Mouse (Mus musculus): Measurements from ENCODE around the gene Dap. TPM values are rescaled to one million over a fixed set of nuclear protein-coding genes. Genes with fewer than 3 reads are reported as not detected.

Dap gene
- polyA plus RNA-seq, 1 experiment from 2014 or later = 279 TPM

DNA sequence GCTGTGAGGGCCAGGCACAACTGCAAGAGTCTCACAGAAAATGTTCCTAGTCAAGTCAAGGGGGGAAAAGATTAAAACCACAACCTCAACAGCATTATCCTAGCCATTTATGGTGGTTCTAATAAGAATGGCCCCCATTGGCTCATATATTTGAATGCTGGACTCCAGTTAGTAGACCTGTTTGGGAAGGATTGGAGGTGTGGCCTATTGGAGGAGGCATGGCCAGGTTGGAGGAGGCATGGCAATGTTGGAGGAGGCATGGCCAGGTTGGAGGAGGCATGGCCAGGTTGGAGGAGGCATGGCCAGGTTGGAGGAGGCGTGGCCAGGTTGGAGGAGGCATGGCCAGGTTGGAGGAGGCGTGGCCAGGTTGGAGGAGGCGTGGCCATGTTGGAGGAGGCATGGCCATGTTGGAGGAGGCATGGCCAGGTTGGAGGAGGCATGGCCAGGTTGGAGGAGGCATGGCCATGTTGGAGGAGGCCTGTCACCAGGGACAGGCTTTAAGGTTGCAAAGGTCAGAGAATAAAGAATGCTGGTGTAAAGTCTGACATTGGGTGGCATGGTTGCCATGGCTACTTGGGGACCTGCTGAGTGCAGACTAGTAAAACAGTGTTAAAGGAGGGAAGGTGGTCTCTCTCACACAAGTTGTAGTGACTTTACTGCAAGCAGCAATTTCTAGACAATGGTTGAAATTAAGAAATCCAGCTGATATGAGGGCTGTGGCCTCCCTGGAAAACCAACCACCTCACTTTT is 93.1 kb downstream of the Dap start:
- Histone ChIP-seq H3K79me2 (ENCODE audit: inconsistent target) (no peaks in the 10 kb centered on the region), H3K4me3 (ENCODE audit: inconsistent target) (no peak overlapping the region), H3K27ac (no peak overlapping the region), H3K36me3 (ENCODE audit: inconsistent target) (no peaks in the 10 kb centered on the region)
- 93% methylated on average over 3 of the region's 3 CpGs for WGBS (ENCODE audit: missing documents)

DNA sequence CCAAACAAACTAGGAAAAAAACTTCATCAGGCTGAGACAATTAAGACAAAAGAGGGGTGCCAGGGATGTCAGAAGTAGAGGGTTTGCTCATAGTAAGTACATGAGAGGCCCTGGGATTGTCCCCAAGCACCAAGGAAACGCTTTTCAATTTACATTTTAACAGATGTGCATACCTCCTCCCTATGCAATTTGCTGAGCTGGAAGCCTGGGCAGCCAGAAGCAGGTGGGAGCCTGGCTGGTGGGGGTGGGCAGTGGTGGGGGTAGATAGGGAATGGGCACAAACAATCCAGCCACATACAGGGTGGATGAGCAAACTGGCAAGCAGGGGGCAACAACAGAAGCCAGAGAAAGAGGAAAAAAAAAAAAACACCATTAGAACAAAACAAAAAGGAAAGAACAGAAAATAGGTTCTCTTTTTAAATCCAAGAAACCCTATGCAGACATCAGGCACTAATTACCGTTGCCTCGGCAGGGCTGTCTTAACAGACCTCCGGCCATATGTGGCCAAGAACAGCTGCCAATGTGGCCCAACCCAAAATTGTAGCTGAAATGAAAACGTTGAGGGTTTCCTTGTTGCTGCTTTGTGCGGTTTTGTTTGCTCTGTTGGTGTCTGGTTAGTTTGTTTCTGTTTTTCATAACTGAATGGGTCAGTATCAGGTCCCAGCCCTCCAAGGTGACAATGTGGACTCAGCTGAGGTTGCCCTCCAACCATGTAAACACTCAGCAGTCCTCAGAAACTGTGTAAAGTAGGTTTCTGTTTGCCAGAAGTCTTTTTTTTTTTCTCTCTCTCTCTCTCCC is 94.2 kb downstream of the Dap start:
- Histone ChIP-seq H3K79me2 (ENCODE audit: inconsistent target) (no peaks in the 10 kb centered on the region), H3K4me3 (ENCODE audit: inconsistent target) (no peak overlapping the region), H3K36me3 (ENCODE audit: inconsistent target) (peaks cover 2% of the 10 kb centered on the region; the same call in 1 of the 2 replicates), H3K27ac (no peak overlapping the region)
- WGBS (ENCODE audit: missing documents) = 50% methylated on average over 6 of the region's 6 CpGs

DNA sequence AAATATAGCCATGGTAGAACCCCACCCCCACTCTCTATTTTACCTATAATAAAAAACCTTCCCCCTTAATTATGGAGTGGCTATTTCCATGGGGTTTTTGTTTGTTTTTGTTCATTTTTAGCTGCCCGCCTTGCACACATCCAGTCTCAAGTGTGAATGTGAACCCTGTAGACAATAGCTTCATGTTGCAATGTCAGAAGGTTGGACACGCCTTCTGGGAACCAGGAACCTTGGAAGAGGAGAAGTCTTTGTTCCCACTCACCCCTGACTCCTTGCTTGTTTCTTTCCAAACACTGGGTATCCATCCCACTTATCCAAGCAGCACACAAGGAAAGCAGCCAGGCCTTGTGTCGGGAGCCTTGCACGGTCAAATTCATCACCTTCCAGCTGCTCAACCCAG is 94.9 kb downstream of the Dap start:
- Histone ChIP-seq H3K79me2 (ENCODE audit: inconsistent target) (no peaks in the 10 kb centered on the region), H3K36me3 (ENCODE audit: inconsistent target) (peaks cover 7% of the 10 kb centered on the region; the same call in 1 of the 2 replicates), H3K27ac (no peak overlapping the region), H3K4me3 (ENCODE audit: inconsistent target) (no peak overlapping the region)
- WGBS (ENCODE audit: missing documents) = 94% methylated on average over 4 of the region's 4 CpGs

DNA sequence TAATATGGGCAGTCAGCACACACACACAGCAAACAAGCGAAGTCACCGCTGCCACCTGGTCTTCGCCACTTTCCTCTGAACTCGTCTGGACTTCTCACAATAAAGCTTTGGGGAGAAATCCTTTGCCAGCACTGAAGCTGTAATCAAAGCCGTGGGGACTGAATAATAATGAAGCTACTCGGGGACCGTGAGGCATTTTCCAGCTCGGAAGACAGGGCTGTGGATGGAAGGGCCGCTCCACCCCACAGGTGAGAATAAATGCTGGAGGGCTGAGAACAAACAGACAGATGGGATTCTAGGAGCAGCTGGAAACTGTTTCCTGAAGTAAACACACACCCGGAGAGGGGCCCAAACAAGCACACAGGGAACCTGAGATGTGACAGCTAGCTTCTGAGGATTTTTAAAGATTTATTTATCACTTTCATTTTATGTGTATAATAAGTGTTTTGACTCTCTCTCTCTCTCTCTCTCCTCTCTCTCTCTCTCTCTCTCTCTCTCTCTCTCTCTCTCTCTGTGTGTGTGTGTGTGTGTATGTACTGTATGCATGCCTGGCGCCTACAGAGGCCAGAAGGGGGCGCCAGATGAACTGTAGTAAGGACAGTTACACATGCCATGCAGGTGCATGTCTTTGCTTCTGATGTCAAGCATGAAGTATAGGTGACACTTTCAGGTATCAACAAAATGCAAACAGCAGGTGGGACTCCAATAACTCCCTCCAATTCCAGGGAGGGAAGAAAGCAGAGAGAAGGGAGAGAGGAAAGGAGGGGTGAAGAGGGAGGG is 96.7 kb downstream of the Dap start:
- Histone ChIP-seq H3K4me3 (ENCODE audit: inconsistent target) (no peak overlapping the region), H3K36me3 (ENCODE audit: inconsistent target) (peaks cover 12% of the 10 kb centered on the region; the same call in 1 of the 2 replicates), H3K27ac (no peak overlapping the region), H3K79me2 (ENCODE audit: inconsistent target) (no peaks in the 10 kb centered on the region)
- 95% methylated on average over 12 of the region's 12 CpGs for WGBS (ENCODE audit: missing documents)

DNA sequence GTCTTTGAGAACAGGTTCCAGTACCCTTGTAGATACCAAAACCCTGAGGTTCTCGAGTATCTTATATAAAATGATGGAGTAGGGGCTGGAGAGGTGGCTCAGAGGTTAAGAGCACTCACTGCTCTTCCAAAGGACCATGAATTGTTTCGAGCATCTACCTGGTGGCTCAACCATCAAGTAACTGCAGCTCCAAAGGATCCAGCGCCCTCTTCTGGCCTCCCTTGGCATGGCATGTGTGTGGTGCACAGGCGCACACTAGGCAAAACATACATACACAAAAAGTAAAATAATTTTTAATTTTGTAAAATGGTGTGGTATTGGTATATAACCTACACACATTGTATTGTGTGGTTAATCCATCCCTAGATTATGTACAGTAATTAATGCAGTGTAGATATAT is 99.6 kb downstream of the Dap start:
- peaks cover 12% of the 10 kb centered on the region; the same call in 1 of the 2 replicates for H3K36me3 ChIP-seq (ENCODE audit: inconsistent target)
- H3K27ac ChIP-seq = no peak overlapping the region
- 88% methylated on average over 4 of the region's 4 CpGs for WGBS (ENCODE audit: missing documents)
- no peak overlapping the region for H3K4me3 ChIP-seq (ENCODE audit: inconsistent target)
- H3K79me2 ChIP-seq (ENCODE audit: inconsistent target) = peaks cover 12% of the 10 kb centered on the region; the same call in 1 of the 2 replicates

Other genes with a start within 250 kb of the Dap start
- gene Ankrd33b, start 143.4 kb downstream of the Dap start, polyA plus RNA-seq (2018) = 17.4 to 30.3 TPM (median 22.9 TPM) in 3 replicates
- 7.0 to 12.5 TPM (median 7.0 TPM) in 3 replicates for gene Ropn1l, start 229.4 kb downstream of the Dap start, polyA plus RNA-seq (2018)